8 mouse cellular contexts compared by ENCODE assay signal in genomic region chr10:126979636-126980151, GRCm38 (mm10). TPM values are rescaled to one million over a fixed set of nuclear protein-coding genes. Genes with fewer than 3 reads are reported as not detected.
DNase-seq lines count a peak whose midpoint lies in the region; ATAC-seq and TF ChIP-seq lines count a peak whose summit lies in the region.

No protein-coding gene starts in this region.

- TF ChIP-seq EP300 in liver, embryonic 14.5 days (IDR thresholded peaks at IDR 0.05; ENCODE audit: low read depth): no peak

- peaks cover 34% of the 10 kb centered on the region for H3K4me1 ChIP-seq in lung, adult 2 months (ENCODE audit: control insufficient read depth, insufficient read depth, low read length)
- peaks cover 54% of the 10 kb centered on the region for H3K4me1 ChIP-seq in kidney, embryonic 14.5 days (ENCODE audit: control insufficient read depth, insufficient read depth, low read length)
- H3K4me1 ChIP-seq in liver, embryonic 14.5 days (replicated peaks; ENCODE audit: control insufficient read depth in 2 of 2, insufficient read depth in 2 of 2, low read length in 1 of 2): peaks cover 18 to 30% of the 10 kb centered on the region in 2 experiments
- peaks cover 55% of the 10 kb centered on the region for H3K4me1 ChIP-seq in neural tube, embryonic 15.5 days

- peak overlapping the region; percentile 100 for H3K27ac ChIP-seq in kidney, embryonic 14.5 days (ENCODE audit: low read depth, low read length)
- H3K27ac ChIP-seq in liver, embryonic 14.5 days: peak overlapping the region; percentile 19; the same call in 1 of the 2 replicates
- peak overlapping the region; percentile 100 for H3K27ac ChIP-seq in neural tube, embryonic 15.5 days (replicated peaks)

- no peaks in the 10 kb centered on the region for H3K27me3 ChIP-seq in kidney, embryonic 14.5 days (ENCODE audit: control insufficient read depth, insufficient read depth, low read length)
- H3K27me3 ChIP-seq in liver, embryonic 14.5 days (ENCODE audit: control insufficient read depth, insufficient read depth, low read length): no peaks in the 10 kb centered on the region
- no peaks in the 10 kb centered on the region for H3K27me3 ChIP-seq in neural tube, embryonic 15.5 days (replicated peaks)

- peak overlapping the region; percentile 85 for H3K4me3 ChIP-seq in lung, adult 2 months (replicated peaks; ENCODE audit: extremely low read depth, low read depth, low read length)
- peak overlapping the region; percentile 98 for H3K4me3 ChIP-seq in kidney, embryonic 14.5 days (ENCODE audit: low read length)
- H3K4me3 ChIP-seq in liver, embryonic 14.5 days (ENCODE audit: insufficient read depth in 1 of 2, low read depth in 2 of 2, low read length in 2 of 2): peak overlapping the region; percentile 79 to 92
- peak overlapping the region; percentile 91 for H3K4me3 ChIP-seq in neural tube, embryonic 15.5 days (replicated peaks)

- H3K36me3 ChIP-seq in kidney, embryonic 14.5 days (ENCODE audit: control insufficient read depth, insufficient read depth, low read length): 0 out of 2 replicates have a peak, but pooled peaks cover 8% of the 10 kb centered on the region
- H3K36me3 ChIP-seq in liver, embryonic 14.5 days (replicated peaks; ENCODE audit: control insufficient read depth, insufficient read depth, low read depth): no peaks in the 10 kb centered on the region
- H3K36me3 ChIP-seq in neural tube, embryonic 15.5 days: no peaks in the 10 kb centered on the region

- TF ChIP-seq POLR2A in lung, adult 2 months (IDR thresholded peaks at IDR 0.05; ENCODE audit: borderline replicate concordance, extremely low read depth, low read depth, low read length): no peak

- peak overlapping the region; percentile 99 for H3K9ac ChIP-seq in kidney, embryonic 14.5 days (ENCODE audit: low read depth, low read length)
- peak overlapping the region; percentile 93 for H3K9ac ChIP-seq in liver, embryonic 14.5 days (replicated peaks)
- peak overlapping the region; percentile 77 for H3K9ac ChIP-seq in neural tube, embryonic 15.5 days (replicated peaks)

- WGBS in lung, adult 2 months: under 1% methylated on average over 57 of the region's 57 CpGs
- WGBS in kidney, embryonic 14.5 days: 1% methylated on average over 48 of the region's 57 CpGs
- WGBS in liver, embryonic 14.5 days (ENCODE audit: insufficient replicate concordance): under 1% methylated on average over 56 of the region's 57 CpGs
- WGBS in neural tube, embryonic 15.5 days: under 1% methylated on average over 52 of the region's 57 CpGs

- peak; percentile 54 for DNase-seq in lung, adult 2 months
- no peak for DNase-seq in lung, postnatal 14 days
- peak; percentile 68 to 73 for DNase-seq in cerebellum, postnatal 10 days
- no peak for DNase-seq in liver, embryonic 14.5 days (ENCODE audit: low read depth in 3 of 3, low spot score in 3 of 3)
- no peak for DNase-seq in urinary bladder, postnatal 25 days (ENCODE audit: low spot score)

- H3K9me3 ChIP-seq in kidney, embryonic 14.5 days (ENCODE audit: control insufficient read depth, low read length): no peaks in the 10 kb centered on the region
- no peaks in the 10 kb centered on the region for H3K9me3 ChIP-seq in liver, embryonic 14.5 days (ENCODE audit: control insufficient read depth, low read length)
- H3K9me3 ChIP-seq in neural tube, embryonic 15.5 days (replicated peaks): no peaks in the 10 kb centered on the region

- H3K4me2 ChIP-seq in kidney, embryonic 14.5 days (replicated peaks; ENCODE audit: low read depth, low read length): peak overlapping the region; percentile 79
- peak overlapping the region; percentile 87 for H3K4me2 ChIP-seq in liver, embryonic 14.5 days (ENCODE audit: low read depth)
- peak overlapping the region; percentile 90 for H3K4me2 ChIP-seq in neural tube, embryonic 15.5 days

- TF ChIP-seq CTCF in lung, adult 2 months (IDR thresholded peaks at IDR 0.05; ENCODE audit: insufficient read depth, low read length): no peak
- no peak for TF ChIP-seq CTCF in liver, embryonic 14.5 days (IDR thresholded peaks at IDR 0.05; ENCODE audit: low read depth)

- peak; percentile 12; the same call in 1 of the 2 replicates for ATAC-seq in granulocyte monocyte progenitor cell, adult 5-6 weeks (replicated peaks; ENCODE audit: poor library complexity, severe bottlenecking)
- no peak for ATAC-seq in kidney, embryonic 14.5 days (ENCODE audit: low FRiP score, low TSS enrichment)
- peak; percentile 9; the same call in 1 of the 2 replicates for ATAC-seq in liver, embryonic 14.5 days (ENCODE audit: insufficient read depth)
- no peak for ATAC-seq in neural tube, embryonic 15.5 days (ENCODE audit: low FRiP score)

RNA-seq across cellular contexts. Expression of gene Ctdsp2, which starts 1.2 kb away (rescaled TPM):
- 182 and 227 TPM in 2 replicates for polyA plus RNA-seq in lung, adult 2 months (2012; rRNA removed)
- total RNA-seq in granulocyte monocyte progenitor cell, adult 5-6 weeks (2014; fragmentation: Nextera tagmentation): 53.4 and 62.9 TPM in 2 replicates
- total RNA-seq in granulocyte monocyte progenitor cell, adult 5-6 weeks (2017): 21.2 and 21.5 TPM in 2 replicates
- polyA plus RNA-seq in kidney, embryonic 14.5 days (2014; fragmentation: Nextera tagmentation; extraction: Ambion mirVana): 81.1 and 112 TPM in 2 replicates
- polyA plus RNA-seq in liver, embryonic 14.5 days (2012; rRNA removed): 18.8 and 19.4 TPM in 2 replicates
- 13.3 and 15.8 TPM in 2 replicates for polyA plus RNA-seq in liver, embryonic 14.5 days (2014; fragmentation: Nextera tagmentation; extraction: Ambion mirVana)
- polyA plus RNA-seq in neural tube, embryonic 15.5 days (2015; fragmentation: Nextera tagmentation; extraction: Ambion mirVana): 15.7 and 25.4 TPM in 2 replicates

RNA-seq across cellular contexts. Expression of gene Avil, which starts 20.8 kb away (rescaled TPM):
- 0.12 and 0.30 TPM in 2 replicates for polyA plus RNA-seq in lung, adult 2 months (2012; rRNA removed)
- not detected in 2 replicates for total RNA-seq in granulocyte monocyte progenitor cell, adult 5-6 weeks (2014; fragmentation: Nextera tagmentation)
- total RNA-seq in granulocyte monocyte progenitor cell, adult 5-6 weeks (2017): not detected in 2 replicates
- 0.19 and 0.20 TPM in 2 replicates for polyA plus RNA-seq in kidney, embryonic 14.5 days (2014; fragmentation: Nextera tagmentation; extraction: Ambion mirVana)
- polyA plus RNA-seq in liver, embryonic 14.5 days (2012; rRNA removed): 0.02 and 0.12 TPM in 2 replicates
- 0.03 TPM in 1 of 2 replicates, not detected in the other for polyA plus RNA-seq in liver, embryonic 14.5 days (2014; fragmentation: Nextera tagmentation; extraction: Ambion mirVana)
- polyA plus RNA-seq in neural tube, embryonic 15.5 days (2015; fragmentation: Nextera tagmentation; extraction: Ambion mirVana): 19.2 and 22.4 TPM in 2 replicates

RNA-seq across cellular contexts. Expression of gene Tsfm, which starts 50.9 kb away (rescaled TPM):
- 22.4 and 25.1 TPM in 2 replicates for polyA plus RNA-seq in lung, adult 2 months (2012; rRNA removed)
- 32.9 and 52.7 TPM in 2 replicates for total RNA-seq in granulocyte monocyte progenitor cell, adult 5-6 weeks (2014; fragmentation: Nextera tagmentation)
- total RNA-seq in granulocyte monocyte progenitor cell, adult 5-6 weeks (2017): 33.1 and 41.5 TPM in 2 replicates
- 90.5 and 98.2 TPM in 2 replicates for polyA plus RNA-seq in kidney, embryonic 14.5 days (2014; fragmentation: Nextera tagmentation; extraction: Ambion mirVana)
- 22.8 and 26.7 TPM in 2 replicates for polyA plus RNA-seq in liver, embryonic 14.5 days (2012; rRNA removed)
- polyA plus RNA-seq in liver, embryonic 14.5 days (2014; fragmentation: Nextera tagmentation; extraction: Ambion mirVana): 40.7 and 49.2 TPM in 2 replicates
- polyA plus RNA-seq in neural tube, embryonic 15.5 days (2015; fragmentation: Nextera tagmentation; extraction: Ambion mirVana): 66.6 and 71.0 TPM in 2 replicates

Comparison
In these comparisons a context has a peak if more than half of its experiments do, and no peak if none do; other contexts are left out.
1. DNase-seq: peak in lung, adult 2 months (single experiment) and cerebellum, postnatal 10 days (2 of 2); none in lung, postnatal 14 days (single experiment), liver, embryonic 14.5 days (0 of 3) and urinary bladder, postnatal 25 days (single experiment).
2. ATAC-seq: peak in granulocyte monocyte progenitor cell, adult 5-6 weeks (single experiment) and liver, embryonic 14.5 days (single experiment); none in kidney, embryonic 14.5 days (single experiment) and neural tube, embryonic 15.5 days (single experiment).
3. H3K27ac ChIP-seq: peak in every context shown above with its lines; median percentile 100 in kidney, embryonic 14.5 days; 100 in neural tube, embryonic 15.5 days; 19 in liver, embryonic 14.5 days.
4. RNA of gene Avil, which starts 20.8 kb away (polyA plus RNA-seq): 19.2 to 22.4 TPM in neural tube, embryonic 15.5 days; 0.12 to 0.30 TPM in lung, adult 2 months, 0.19 to 0.20 TPM in kidney, embryonic 14.5 days and 0.02 to 0.12 TPM in liver, embryonic 14.5 days; every median in the first group is over 10 times any median in the second.
5. Peak in every context shown above with its lines, with median percentiles within 50 percentile points of each other: H3K4me3 ChIP-seq, H3K4me2 ChIP-seq and H3K9ac ChIP-seq.